Mouse (Mus musculus): ENCODE measurements at regions not wholly inside any gene's neighbourhood (a gene's known extent, or its start where the extent isn't known, plus 50 kb on each side); places are given as distances from the start of the nearest gene placed in this dataset.
A peak's percentile ranks its signal among the peaks of the same experiment; 100 is the strongest.

- TF ChIP-seq CTCF (IDR thresholded peaks at IDR 0.05; ENCODE audit: borderline replicate concordance, insufficient read depth, low read depth, low read length), result peak; percentile 49; the same call in 1 of the 2 replicates
- TF ChIP-seq POLR2A (IDR thresholded peaks at IDR 0.05; ENCODE audit: borderline replicate concordance, insufficient read depth, low read length), result no peak
Measured at GRCm38 (mm10) chr1:35846224-35846936, 221.8 kb upstream of the Hs6st1 start.
